ENCODE assay signal across 8 mouse cellular contexts in genomic region chr5:134951053-134951884, GRCm38 (mm10). TPM values are rescaled to one million over a fixed set of nuclear protein-coding genes. Genes with fewer than 3 reads are reported as not detected.
A peak's percentile ranks its signal among the peaks of the same experiment; 100 is the strongest.
DNase-seq lines count a peak whose midpoint lies in the region; ATAC-seq and TF ChIP-seq lines count a peak whose summit lies in the region.

No protein-coding gene starts in this region.

- H3K9me3 ChIP-seq in hindbrain, embryonic 10.5 days = no peaks in the 10 kb centered on the region
- no peaks in the 10 kb centered on the region for H3K9me3 ChIP-seq in hindbrain, embryonic 12.5 days (replicated peaks)
- no peaks in the 10 kb centered on the region for H3K9me3 ChIP-seq in heart, postnatal 0 days (replicated peaks; ENCODE audit: control insufficient read depth, low read length)
- no peaks in the 10 kb centered on the region for H3K9me3 ChIP-seq in liver, embryonic 14.5 days (ENCODE audit: control insufficient read depth, low read length)
- no peaks in the 10 kb centered on the region for H3K9me3 ChIP-seq in forebrain, embryonic 13.5 days (replicated peaks)

- no peak for TF ChIP-seq EP300 in heart, postnatal 0 days (IDR thresholded peaks at IDR 0.05; ENCODE audit: low read depth)
- TF ChIP-seq EP300 in liver, embryonic 14.5 days (IDR thresholded peaks at IDR 0.05; ENCODE audit: low read depth) = no peak

- no peak for TF ChIP-seq CTCF in heart, postnatal 0 days (IDR thresholded peaks at IDR 0.05; ENCODE audit: low read depth)
- no peak for TF ChIP-seq CTCF in liver, embryonic 14.5 days (IDR thresholded peaks at IDR 0.05; ENCODE audit: low read depth)

- no peaks in the 10 kb centered on the region for H3K36me3 ChIP-seq in hindbrain, embryonic 10.5 days
- H3K36me3 ChIP-seq in hindbrain, embryonic 12.5 days = no peaks in the 10 kb centered on the region
- H3K36me3 ChIP-seq in heart, postnatal 0 days (replicated peaks; ENCODE audit: control insufficient read depth, insufficient read depth, low read length) = no peaks in the 10 kb centered on the region
- no peaks in the 10 kb centered on the region for H3K36me3 ChIP-seq in liver, embryonic 14.5 days (replicated peaks; ENCODE audit: control insufficient read depth, insufficient read depth, low read depth)
- no peaks in the 10 kb centered on the region for H3K36me3 ChIP-seq in forebrain, embryonic 13.5 days (ENCODE audit: poor library complexity, severe bottlenecking)

- ATAC-seq in hindbrain, embryonic 12.5 days (ENCODE audit: low FRiP score) = no peak
- peak; percentile 62 for ATAC-seq in heart, postnatal 0 days (ENCODE audit: insufficient read depth, low read depth)
- peak; percentile 38; the same call in 1 of the 2 replicates for ATAC-seq in liver, embryonic 14.5 days (ENCODE audit: insufficient read depth)
- no peak for ATAC-seq in forebrain, embryonic 13.5 days

- 43% methylated on average over 19 of the region's 19 CpGs for WGBS in hindbrain, embryonic 10.5 days
- WGBS in hindbrain, embryonic 12.5 days = 38% methylated on average over 19 of the region's 19 CpGs
- 14% methylated on average over 19 of the region's 19 CpGs for WGBS in heart, postnatal 0 days
- whole genome bisulfite sequencing in liver, embryonic 14.5 days (ENCODE audit: insufficient replicate concordance) = 12% methylated on average over 19 of the region's 19 CpGs
- WGBS in forebrain, embryonic 13.5 days = 53% methylated on average over 19 of the region's 19 CpGs

- no peak for DNase-seq in hindbrain, embryonic 10.5 days (ENCODE audit: low spot score)
- peak; percentile 63 for DNase-seq in heart, postnatal 0 days (ENCODE audit: low spot score)
- peak in 1 of 3 experiments; percentile 50 for DNase-seq in liver, embryonic 14.5 days (ENCODE audit: low read depth in 3 of 3, low spot score in 3 of 3)
- peak; percentile 41 to 42 for DNase-seq in thymus, postnatal 10 days (ENCODE audit: low spot score in 2 of 2)
- no peak for DNase-seq in testis, postnatal 14 days (ENCODE audit: low spot score)
- no peak for DNase-seq in left cerebral cortex, adult 11 months (ENCODE audit: low spot score)

- peaks cover 22% of the 10 kb centered on the region for H3K4me1 ChIP-seq in hindbrain, embryonic 10.5 days (replicated peaks)
- peaks cover 5% of the 10 kb centered on the region for H3K4me1 ChIP-seq in hindbrain, embryonic 12.5 days
- H3K4me1 ChIP-seq in heart, postnatal 0 days (ENCODE audit: control insufficient read depth, insufficient read depth) = peaks cover 12% of the 10 kb centered on the region; the same call in 1 of the 2 replicates
- H3K4me1 ChIP-seq in liver, embryonic 14.5 days (replicated peaks; ENCODE audit: control insufficient read depth in 2 of 2, insufficient read depth in 2 of 2, low read length in 1 of 2) = peaks cover 0 to 8% of the 10 kb centered on the region in 2 experiments; a peak in 2 of 4 replicates
- H3K4me1 ChIP-seq in forebrain, embryonic 13.5 days = no peaks in the 10 kb centered on the region

- H3K9ac ChIP-seq in hindbrain, embryonic 12.5 days = no peak overlapping the region
- 0 out of 2 replicates have a peak overlapping the region, but pooled peaks have one; percentile 6 for H3K9ac ChIP-seq in heart, postnatal 0 days (replicated peaks; ENCODE audit: low read depth, low read length)
- no peak overlapping the region for H3K9ac ChIP-seq in liver, embryonic 14.5 days (replicated peaks)
- H3K9ac ChIP-seq in forebrain, embryonic 13.5 days = no peak overlapping the region

- peaks cover 35% of the 10 kb centered on the region for H3K27me3 ChIP-seq in hindbrain, embryonic 10.5 days (ENCODE audit: insufficient read depth, poor library complexity, severe bottlenecking)
- H3K27me3 ChIP-seq in hindbrain, embryonic 12.5 days = peaks cover 20% of the 10 kb centered on the region
- H3K27me3 ChIP-seq in heart, postnatal 0 days (ENCODE audit: control insufficient read depth, insufficient read depth, low read length) = peaks cover 6% of the 10 kb centered on the region
- H3K27me3 ChIP-seq in liver, embryonic 14.5 days (ENCODE audit: control insufficient read depth, insufficient read depth, low read length) = no peaks in the 10 kb centered on the region
- peaks cover 17% of the 10 kb centered on the region for H3K27me3 ChIP-seq in forebrain, embryonic 13.5 days

- no peak overlapping the region for H3K4me2 ChIP-seq in hindbrain, embryonic 12.5 days (replicated peaks)
- H3K4me2 ChIP-seq in heart, postnatal 0 days (ENCODE audit: low read depth, low read length) = peak overlapping the region; percentile 39
- peak overlapping the region; percentile 28 for H3K4me2 ChIP-seq in liver, embryonic 14.5 days (ENCODE audit: low read depth)
- H3K4me2 ChIP-seq in forebrain, embryonic 13.5 days = no peak overlapping the region

- H3K27ac ChIP-seq in hindbrain, embryonic 10.5 days = peak overlapping the region; percentile 36; the same call in 1 of the 2 replicates
- no peak overlapping the region for H3K27ac ChIP-seq in hindbrain, embryonic 12.5 days
- H3K27ac ChIP-seq in heart, postnatal 0 days (ENCODE audit: low read depth) = no peak overlapping the region
- H3K27ac ChIP-seq in liver, embryonic 14.5 days = no peak overlapping the region
- no peak overlapping the region for H3K27ac ChIP-seq in forebrain, embryonic 13.5 days

- no peak overlapping the region for H3K4me3 ChIP-seq in hindbrain, embryonic 10.5 days
- H3K4me3 ChIP-seq in hindbrain, embryonic 12.5 days = no peak overlapping the region
- no peak overlapping the region for H3K4me3 ChIP-seq in heart, postnatal 0 days (ENCODE audit: low read depth, low read length)
- H3K4me3 ChIP-seq in liver, embryonic 14.5 days (ENCODE audit: insufficient read depth in 1 of 2, low read depth in 2 of 2, low read length in 2 of 2) = no peak overlapping the region
- H3K4me3 ChIP-seq in forebrain, embryonic 13.5 days = no peak overlapping the region

RNA-seq across cellular contexts. Expression of gene Cldn4, which starts 4.5 kb away (rescaled TPM):
- polyA plus RNA-seq in hindbrain, embryonic 10.5 days (2016; fragmentation: Nextera tagmentation; extraction: Ambion mirVana) = 9.9 and 11.0 TPM in 2 replicates
- 4.2 and 6.1 TPM in 2 replicates for polyA plus RNA-seq in hindbrain, embryonic 12.5 days (2016; fragmentation: Nextera tagmentation; extraction: Ambion mirVana)
- 0.12 and 10.2 TPM in 2 replicates for total RNA-seq in heart, postnatal 0 days (2014; rRNA removed; ENCODE audit: low replicate concordance)
- polyA plus RNA-seq in heart, postnatal 0 days (2015; fragmentation: Nextera tagmentation; extraction: Ambion mirVana) = 0.18 TPM in 1 of 2 replicates, not detected in the other
- 0.35 and 0.39 TPM in 2 replicates for polyA plus RNA-seq in liver, embryonic 14.5 days (2012; rRNA removed)
- polyA plus RNA-seq in liver, embryonic 14.5 days (2014; fragmentation: Nextera tagmentation; extraction: Ambion mirVana) = 0.29 TPM in 2 replicates
- not detected in 2 replicates for polyA plus RNA-seq in forebrain, embryonic 13.5 days (2015; fragmentation: Nextera tagmentation; extraction: Ambion mirVana)

RNA-seq across cellular contexts. Expression of gene Mettl27, which starts 19.1 kb away (rescaled TPM):
- 12.0 and 12.6 TPM in 2 replicates for polyA plus RNA-seq in hindbrain, embryonic 10.5 days (2016; fragmentation: Nextera tagmentation; extraction: Ambion mirVana)
- polyA plus RNA-seq in hindbrain, embryonic 12.5 days (2016; fragmentation: Nextera tagmentation; extraction: Ambion mirVana) = 10.4 and 10.5 TPM in 2 replicates
- total RNA-seq in heart, postnatal 0 days (2014; rRNA removed; ENCODE audit: low replicate concordance) = 4.6 and 9.4 TPM in 2 replicates
- 6.4 and 8.3 TPM in 2 replicates for polyA plus RNA-seq in heart, postnatal 0 days (2015; fragmentation: Nextera tagmentation; extraction: Ambion mirVana)
- 7.1 and 7.9 TPM in 2 replicates for polyA plus RNA-seq in liver, embryonic 14.5 days (2012; rRNA removed)
- 14.4 and 16.3 TPM in 2 replicates for polyA plus RNA-seq in liver, embryonic 14.5 days (2014; fragmentation: Nextera tagmentation; extraction: Ambion mirVana)
- polyA plus RNA-seq in forebrain, embryonic 13.5 days (2015; fragmentation: Nextera tagmentation; extraction: Ambion mirVana) = 7.5 and 8.2 TPM in 2 replicates

RNA-seq across cellular contexts. Expression of gene Cldn3, which starts 34.7 kb away (rescaled TPM):
- polyA plus RNA-seq in hindbrain, embryonic 10.5 days (2016; fragmentation: Nextera tagmentation; extraction: Ambion mirVana) = 7.9 and 16.3 TPM in 2 replicates
- 8.2 and 18.3 TPM in 2 replicates for polyA plus RNA-seq in hindbrain, embryonic 12.5 days (2016; fragmentation: Nextera tagmentation; extraction: Ambion mirVana)
- 3.8 and 15.2 TPM in 2 replicates for total RNA-seq in heart, postnatal 0 days (2014; rRNA removed; ENCODE audit: low replicate concordance)
- 1.4 and 4.5 TPM in 2 replicates for polyA plus RNA-seq in heart, postnatal 0 days (2015; fragmentation: Nextera tagmentation; extraction: Ambion mirVana)
- 0.47 and 0.73 TPM in 2 replicates for polyA plus RNA-seq in liver, embryonic 14.5 days (2012; rRNA removed)
- polyA plus RNA-seq in liver, embryonic 14.5 days (2014; fragmentation: Nextera tagmentation; extraction: Ambion mirVana) = 0.43 and 0.47 TPM in 2 replicates
- 2.9 and 3.1 TPM in 2 replicates for polyA plus RNA-seq in forebrain, embryonic 13.5 days (2015; fragmentation: Nextera tagmentation; extraction: Ambion mirVana)

RNA-seq across cellular contexts. Expression of gene Cldn13, which starts 35.9 kb away (rescaled TPM):
- polyA plus RNA-seq in hindbrain, embryonic 10.5 days (2016; fragmentation: Nextera tagmentation; extraction: Ambion mirVana) = 2.8 and 3.9 TPM in 2 replicates
- polyA plus RNA-seq in hindbrain, embryonic 12.5 days (2016; fragmentation: Nextera tagmentation; extraction: Ambion mirVana) = 2.4 and 2.6 TPM in 2 replicates
- total RNA-seq in heart, postnatal 0 days (2014; rRNA removed; ENCODE audit: low replicate concordance) = not detected in 2 replicates
- polyA plus RNA-seq in heart, postnatal 0 days (2015; fragmentation: Nextera tagmentation; extraction: Ambion mirVana) = 0.18 and 0.22 TPM in 2 replicates
- 148 and 152 TPM in 2 replicates for polyA plus RNA-seq in liver, embryonic 14.5 days (2012; rRNA removed)
- polyA plus RNA-seq in liver, embryonic 14.5 days (2014; fragmentation: Nextera tagmentation; extraction: Ambion mirVana) = 288 and 296 TPM in 2 replicates
- 0.72 TPM in 1 of 2 replicates, not detected in the other for polyA plus RNA-seq in forebrain, embryonic 13.5 days (2015; fragmentation: Nextera tagmentation; extraction: Ambion mirVana)

RNA-seq across cellular contexts. Expression of gene Tmem270, which starts 44.7 kb away (rescaled TPM):
- not detected in 2 replicates for polyA plus RNA-seq in hindbrain, embryonic 10.5 days (2016; fragmentation: Nextera tagmentation; extraction: Ambion mirVana)
- not detected in 2 replicates for polyA plus RNA-seq in hindbrain, embryonic 12.5 days (2016; fragmentation: Nextera tagmentation; extraction: Ambion mirVana)
- not detected in 2 replicates for total RNA-seq in heart, postnatal 0 days (2014; rRNA removed; ENCODE audit: low replicate concordance)
- not detected in 2 replicates for polyA plus RNA-seq in heart, postnatal 0 days (2015; fragmentation: Nextera tagmentation; extraction: Ambion mirVana)
- polyA plus RNA-seq in liver, embryonic 14.5 days (2012; rRNA removed) = 0.04 TPM in 1 of 2 replicates, not detected in the other
- polyA plus RNA-seq in liver, embryonic 14.5 days (2014; fragmentation: Nextera tagmentation; extraction: Ambion mirVana) = not detected in 2 replicates
- not detected in 2 replicates for polyA plus RNA-seq in forebrain, embryonic 13.5 days (2015; fragmentation: Nextera tagmentation; extraction: Ambion mirVana)

Comparison
In these comparisons a context has a peak if more than half of its experiments do, and no peak if none do; other contexts are left out.
1. DNase-seq: peak in heart, postnatal 0 days (single experiment) and thymus, postnatal 10 days (2 of 2); none in hindbrain, embryonic 10.5 days (single experiment), testis, postnatal 14 days (single experiment) and left cerebral cortex, adult 11 months (single experiment).
2. ATAC-seq: peak in heart, postnatal 0 days (single experiment) and liver, embryonic 14.5 days (single experiment); none in hindbrain, embryonic 12.5 days (single experiment) and forebrain, embryonic 13.5 days (single experiment).
3. H3K4me2 ChIP-seq: peak in heart, postnatal 0 days (single experiment) and liver, embryonic 14.5 days (single experiment); none in hindbrain, embryonic 12.5 days (single experiment) and forebrain, embryonic 13.5 days (single experiment).